Mouse (Mus musculus) adrenal gland, postnatal 14 days (tissue): ENCODE results near the gene Lrpap1. TPM values are rescaled to one million over a fixed set of nuclear protein-coding genes. Genes with fewer than 3 reads are reported as not detected.

Source experiments
- DNase-seq: peaks from one replicate; pipeline ENCODE4 v3.0.0; 2021; ENCODE audit warnings: mixed read lengths
- long read RNA-seq, 2 experiments: library from polyadenylated mRNA; stranded (forward); transcript quantifications; one replicate each; pipeline ENCODE4 v2.0.0; 2021
- total RNA-seq: library from RNA; stranded (reverse); gene quantifications from 2 replicates; pipeline ENCODE4 v1.2.3, GENCODE M21; 2021

Lrpap1 gene
- total RNA-seq = 80.8 and 88.8 TPM in 2 replicates
- long read RNA-seq, experiment 1, transcript Lrpap1-201 (8 exons, 2,981 nt) = major isoform, 250 of 273 reads
- long read RNA-seq, experiment 1, partial matches to known transcripts = 9 of 273 reads
- long read RNA-seq, experiment 1, other reads (novel, unspliced or antisense) = 14 of 273 reads
- long read RNA-seq, experiment 2, transcript Lrpap1-201 (8 exons, 2,981 nt) = major isoform, 175 of 195 reads
- long read RNA-seq, experiment 2, partial matches to known transcripts = 6 of 195 reads
- long read RNA-seq, experiment 2, other reads (novel, unspliced or antisense) = 14 of 195 reads

- DNase-seq = peak; percentile 93
Measured at GRCm38 (mm10) chr5:35104960-35105921, at the start of gene Lrpap1. Gene Lrpap1, minus strand, starts transcription at chr5:35105766.

- no peak for DNase-seq
Measured at GRCm38 (mm10) chr5:35149939-35150338, 44.4 kb upstream of the Lrpap1 start.

- DNase-seq = no peak
Measured at GRCm38 (mm10) chr5:35149526-35149925, 44.0 kb upstream of the Lrpap1 start.

GRCm38 (mm10) chr5:35147963-35148767 is 42.6 kb upstream of the Lrpap1 start:
- DNase-seq = no peak

GRCm38 (mm10) chr5:35147155-35147962 is 41.8 kb upstream of the Lrpap1 start:
- no peak for DNase-seq

- DNase-seq = no peak
Measured at GRCm38 (mm10) chr5:35146747-35147146, 41.2 kb upstream of the Lrpap1 start.

GRCm38 (mm10) chr5:35144716-35145115 is 39.1 kb upstream of the Lrpap1 start:
- no peak for DNase-seq

GRCm38 (mm10) chr5:35143460-35144245 is 38.1 kb upstream of the Lrpap1 start:
- DNase-seq = no peak

GRCm38 (mm10) chr5:35142910-35143309 is 37.3 kb upstream of the Lrpap1 start:
- no peak for DNase-seq

GRCm38 (mm10) chr5:35141316-35141715 is 35.8 kb upstream of the Lrpap1 start:
- no peak for DNase-seq

GRCm38 (mm10) chr5:35138183-35138611 is 32.6 kb upstream of the Lrpap1 start:
- DNase-seq = peak; percentile 74

GRCm38 (mm10) chr5:35137510-35138182 is 32.1 kb upstream of the Lrpap1 start:
- DNase-seq = no peak

GRCm38 (mm10) chr5:35135903-35136302 is 30.3 kb upstream of the Lrpap1 start:
- no peak for DNase-seq

GRCm38 (mm10) chr5:35134286-35134685 is 28.7 kb upstream of the Lrpap1 start:
- DNase-seq = peak; percentile 59

GRCm38 (mm10) chr5:35133468-35133867 is 27.9 kb upstream of the Lrpap1 start:
- DNase-seq = no peak

GRCm38 (mm10) chr5:35132278-35132980 is 26.9 kb upstream of the Lrpap1 start:
- DNase-seq = no peak

GRCm38 (mm10) chr5:35131773-35132172 is 26.2 kb upstream of the Lrpap1 start:
- peak; percentile 95 for DNase-seq

- DNase-seq = no peak
Measured at GRCm38 (mm10) chr5:35131237-35131636, 25.7 kb upstream of the Lrpap1 start.

- DNase-seq = no peak
Measured at GRCm38 (mm10) chr5:35129767-35130191, 24.2 kb upstream of the Lrpap1 start.
